Mouse (Mus musculus) kidney, embryonic 15.5 days (tissue): ENCODE measurements at regions not wholly inside any gene's neighbourhood (a gene's known extent, or its start where the extent isn't known, plus 50 kb on each side); places are given as distances from the start of the nearest gene placed in this dataset.
A peak's percentile ranks its signal among the peaks of the same experiment; 100 is the strongest.

Experiments used
- ATAC-seq: fragments of 200-750 bp; cut with Nextera tagmentation; replicated peaks from 2 replicates; pipeline ENCODE4 v1.8.0; 2017; ENCODE audit warnings: moderate TSS enrichment; ENCODE audit not compliant: low FRiP score
- H3K27ac ChIP-seq: fragments of 300-500 bp; sonication (generic); 2 replicates; pipeline ENCODE4 v1.5.1; 2015; ENCODE audit warnings: mild to moderate bottlenecking, inconsistent platforms
- H3K27me3 ChIP-seq: fragments of 300-500 bp; sonication (generic); 2 replicates; pipeline ENCODE4 v1.6.1; 2015; ENCODE audit warnings: inconsistent platforms
- H3K36me3 ChIP-seq: fragments of 300-500 bp; sonication (generic); 2 replicates; pipeline ENCODE4 v1.6.1; 2015; ENCODE audit warnings: inconsistent platforms
- H3K4me1 ChIP-seq: fragments of 300-500 bp; sonication (generic); 2 replicates; pipeline ENCODE4 v1.6.1; 2015; ENCODE audit warnings: inconsistent platforms
- H3K4me2 ChIP-seq: fragments of 300-500 bp; sonication (generic); 2 replicates; pipeline ENCODE4 v1.6.1; 2015; ENCODE audit warnings: moderate library complexity, mild to moderate bottlenecking, inconsistent platforms
- H3K4me3 ChIP-seq: fragments of 300-500 bp; sonication (generic); replicated peaks from 2 replicates; pipeline ENCODE4 v1.5.1; 2015; ENCODE audit warnings: mild to moderate bottlenecking, inconsistent platforms
- H3K9ac ChIP-seq: fragments of 300-500 bp; sonication (generic); 2 replicates; pipeline ENCODE4 v1.6.1; 2015; ENCODE audit warnings: mild to moderate bottlenecking, inconsistent platforms
- H3K9me3 ChIP-seq: fragments of 300-500 bp; sonication (generic); replicated peaks from 2 replicates; pipeline ENCODE4 v1.6.1; 2016; ENCODE audit warnings: inconsistent platforms
- WGBS: fragments of 180-500 bp; shearing (Covaris S2); methylation state at CpG from one replicate; pipeline ENCODE4 v1.1.7; 2015; ENCODE audit warnings: mixed read lengths; 5-methylcytosine and 5-hydroxymethylcytosine counted together

DNA sequence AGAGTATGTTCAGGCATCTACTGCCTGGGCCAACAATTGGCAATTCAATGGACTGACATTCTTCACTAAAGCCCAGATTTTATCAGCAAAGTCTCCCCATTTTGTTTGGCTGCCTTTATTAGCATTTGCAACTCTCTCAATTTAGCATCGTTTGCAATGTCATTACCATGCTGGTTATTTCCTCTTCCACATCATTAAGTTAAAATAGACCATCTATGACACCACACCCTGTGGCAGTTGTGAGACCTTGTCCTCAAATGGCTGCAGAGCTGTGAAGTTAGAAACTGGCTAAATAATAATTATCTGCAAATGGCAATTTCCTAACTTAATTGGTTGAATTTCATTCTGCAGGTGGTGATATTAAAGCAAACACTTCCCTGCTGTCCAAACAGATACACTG is 381.8 kb downstream of the H2al1n start:
- Histone ChIP-seq H3K27ac (no peak overlapping the region), H3K27me3 (no peaks in the 10 kb centered on the region), H3K4me2 (no peak overlapping the region), H3K4me3 (no peak overlapping the region), H3K36me3 (no peaks in the 10 kb centered on the region), H3K4me1 (no peaks in the 10 kb centered on the region), H3K9me3 (no peaks in the 10 kb centered on the region), H3K9ac (no peak overlapping the region)
- no peak for ATAC-seq
- WGBS: 61% methylated on average over 1 of the region's 1 CpGs

DNA sequence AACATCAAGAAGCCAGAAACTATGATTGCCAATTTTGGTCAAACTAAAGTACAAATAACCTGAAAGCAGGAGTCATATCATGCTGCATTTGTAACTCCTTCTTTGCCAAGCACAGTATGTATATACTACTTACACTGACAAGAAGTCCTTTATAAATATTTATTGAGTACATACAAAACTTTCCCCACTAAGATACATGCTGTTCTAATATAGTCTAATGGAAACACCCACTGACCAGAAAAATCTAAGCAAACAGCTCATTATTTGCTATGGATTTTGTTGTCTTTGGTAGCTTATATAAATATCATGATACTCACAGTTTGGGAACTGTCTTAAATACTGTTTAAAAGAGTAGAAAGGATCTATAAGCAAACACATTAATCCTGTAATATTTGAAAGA is 385.9 kb downstream of the H2al1n start:
- H3K27ac ChIP-seq: no peak overlapping the region
- H3K4me1 ChIP-seq: no peaks in the 10 kb centered on the region
- no peak for ATAC-seq
- no peak overlapping the region for H3K9ac ChIP-seq
- H3K4me2 ChIP-seq: no peak overlapping the region
- H3K4me3 ChIP-seq: no peak overlapping the region
- H3K9me3 ChIP-seq: no peaks in the 10 kb centered on the region
- H3K27me3 ChIP-seq: no peaks in the 10 kb centered on the region
- no peaks in the 10 kb centered on the region for H3K36me3 ChIP-seq

DNA sequence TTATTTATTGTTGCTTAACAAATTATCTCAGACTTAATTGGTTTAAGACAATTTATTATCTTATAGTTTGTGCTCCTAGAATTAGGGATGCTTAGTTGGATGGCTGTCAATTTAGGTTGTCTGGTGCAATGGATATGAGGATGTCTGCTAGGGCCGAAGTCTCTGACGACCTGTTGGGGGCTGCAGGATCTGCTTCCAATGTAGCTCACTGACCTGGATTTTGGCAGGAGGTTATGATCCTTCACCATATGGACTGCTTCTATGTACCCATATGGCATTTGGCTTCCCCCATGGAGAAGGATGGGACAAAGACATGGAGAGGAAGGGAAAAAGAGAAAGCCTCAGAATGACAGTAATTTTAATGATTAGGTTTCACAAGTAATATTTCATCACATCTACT is 391.0 kb downstream of the H2al1n start:
- Histone ChIP-seq H3K36me3 (no peaks in the 10 kb centered on the region), H3K4me3 (no peak overlapping the region), H3K27ac (no peak overlapping the region), H3K27me3 (no peaks in the 10 kb centered on the region), H3K4me1 (no peaks in the 10 kb centered on the region), H3K9ac (no peak overlapping the region), H3K9me3 (no peaks in the 10 kb centered on the region), H3K4me2 (no peak overlapping the region)
- ATAC-seq: no peak
- 82% methylated on average over 2 of the region's 2 CpGs for WGBS

DNA sequence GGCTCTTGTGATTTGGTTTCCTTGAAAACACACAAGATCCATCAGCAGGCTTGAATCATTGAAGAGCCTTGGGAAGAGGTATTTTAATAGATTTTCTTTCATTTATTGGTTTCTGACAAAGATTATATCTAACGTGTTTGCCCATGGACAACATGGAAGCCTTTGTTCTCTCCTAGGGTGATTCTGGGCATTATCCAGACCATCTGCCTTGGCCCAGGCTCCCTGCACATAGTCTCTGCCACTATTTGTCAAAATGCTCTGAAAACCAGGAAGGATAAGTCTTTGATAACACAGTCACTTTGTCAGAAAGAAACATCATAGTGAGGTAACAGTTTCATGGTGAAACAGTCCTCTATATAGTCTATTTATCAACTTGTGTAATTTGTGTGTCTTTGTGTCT is 398.2 kb downstream of the H2al1n start:
- WGBS: 87% methylated on average over 1 of the region's 1 CpGs
- H3K36me3 ChIP-seq: no peaks in the 10 kb centered on the region
- no peak overlapping the region for H3K27ac ChIP-seq
- H3K4me2 ChIP-seq: no peak overlapping the region
- H3K9ac ChIP-seq: no peak overlapping the region
- no peak overlapping the region for H3K4me3 ChIP-seq
- no peaks in the 10 kb centered on the region for H3K4me1 ChIP-seq
- H3K9me3 ChIP-seq: no peaks in the 10 kb centered on the region
- no peaks in the 10 kb centered on the region for H3K27me3 ChIP-seq
- no peak for ATAC-seq

DNA sequence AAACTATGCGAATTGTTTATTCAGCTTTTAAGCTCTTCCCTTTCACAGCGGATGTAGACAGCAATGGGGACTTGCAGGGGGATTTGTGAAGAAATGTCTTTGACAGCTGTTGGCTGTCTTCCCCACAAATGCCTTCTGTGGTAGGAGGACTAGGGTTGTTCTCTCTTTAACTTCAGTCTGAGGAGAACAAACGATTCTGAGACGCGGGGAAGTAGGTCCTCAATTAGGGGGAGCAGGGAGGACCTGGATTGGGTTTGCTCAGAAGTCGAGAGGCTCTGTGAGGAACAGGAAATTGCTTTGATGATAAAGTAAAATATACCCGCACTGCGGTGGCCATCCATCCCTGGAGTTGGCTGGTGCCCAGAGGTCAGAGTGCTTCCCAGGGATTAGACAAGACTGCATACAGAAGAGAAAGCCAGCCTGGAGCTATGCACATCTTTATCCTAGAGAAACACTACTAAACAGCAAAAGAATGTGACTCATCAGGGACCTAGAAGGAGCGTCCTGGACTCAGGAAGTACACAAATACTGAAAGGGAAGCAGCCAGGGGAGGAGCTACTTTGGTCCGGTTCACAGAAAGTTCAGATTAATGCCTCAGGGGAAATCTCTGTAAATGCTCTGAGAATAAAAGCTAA is 417.4 kb downstream of the H2al1n start:
- Histone ChIP-seq H3K9me3 (no peaks in the 10 kb centered on the region), H3K27ac (peak overlapping the region; percentile 80), H3K36me3 (no peaks in the 10 kb centered on the region), H3K4me2 (peak overlapping the region; percentile 14; the same call in 1 of the 2 replicates), H3K4me3 (no peak overlapping the region), H3K4me1 (no peaks in the 10 kb centered on the region), H3K27me3 (no peaks in the 10 kb centered on the region), H3K9ac (no peak overlapping the region)
- peak; percentile 90 for ATAC-seq
- 32% methylated on average over 10 of the region's 10 CpGs for WGBS

DNA sequence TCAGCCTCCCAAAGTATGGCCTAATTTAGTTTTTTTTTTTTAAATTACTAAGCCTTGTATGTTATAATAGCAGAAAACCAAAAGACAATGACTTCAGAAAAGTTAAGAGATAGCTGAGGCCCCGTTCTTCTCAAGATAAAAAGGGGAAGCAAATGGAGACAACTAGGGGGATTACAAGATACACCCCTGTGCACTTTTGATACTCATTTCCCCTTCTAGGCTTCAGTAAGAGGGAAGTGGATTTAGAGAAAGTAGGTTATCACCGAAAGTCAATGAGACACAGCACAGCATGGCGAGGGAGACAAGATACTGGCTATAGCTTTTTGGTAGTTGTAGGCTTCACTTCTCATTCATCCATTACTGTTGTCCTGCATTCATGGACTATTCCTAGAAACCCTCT is 428.4 kb downstream of the H2al1n start:
- ATAC-seq: no peak
- no peaks in the 10 kb centered on the region for H3K4me1 ChIP-seq
- 91% methylated on average over 3 of the region's 3 CpGs for WGBS
- no peak overlapping the region for H3K9ac ChIP-seq
- no peak overlapping the region for H3K4me2 ChIP-seq
- H3K36me3 ChIP-seq: no peaks in the 10 kb centered on the region
- H3K4me3 ChIP-seq: no peak overlapping the region
- no peaks in the 10 kb centered on the region for H3K27me3 ChIP-seq
- no peak overlapping the region for H3K27ac ChIP-seq
- H3K9me3 ChIP-seq: no peaks in the 10 kb centered on the region

DNA sequence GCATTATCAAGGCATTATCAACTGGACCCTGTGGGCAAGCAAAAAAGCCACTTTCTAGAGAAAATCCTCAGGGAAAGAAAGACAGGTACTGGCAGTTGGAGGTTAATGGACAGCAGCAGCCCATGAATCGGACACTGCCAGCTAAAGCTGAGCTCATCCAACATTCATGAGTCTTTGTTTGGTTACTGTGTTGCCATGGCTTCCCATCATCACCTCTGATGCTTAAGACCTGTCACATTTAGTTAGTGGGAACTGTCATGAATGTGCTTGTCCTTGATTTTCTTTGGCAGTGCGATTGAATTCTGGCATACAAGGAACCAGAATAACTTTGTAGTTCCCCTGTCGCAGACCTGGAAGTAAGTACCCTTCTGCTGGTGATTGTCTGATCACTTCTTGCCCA is 453.9 kb downstream of the H2al1n start:
- WGBS: 78% methylated on average over 3 of the region's 3 CpGs
- no peaks in the 10 kb centered on the region for H3K36me3 ChIP-seq
- H3K27ac ChIP-seq: no peak overlapping the region
- H3K4me2 ChIP-seq: no peak overlapping the region
- ATAC-seq: no peak
- H3K4me3 ChIP-seq: no peak overlapping the region
- no peak overlapping the region for H3K9ac ChIP-seq
- H3K4me1 ChIP-seq: no peaks in the 10 kb centered on the region
- H3K27me3 ChIP-seq: no peaks in the 10 kb centered on the region
- no peaks in the 10 kb centered on the region for H3K9me3 ChIP-seq

DNA sequence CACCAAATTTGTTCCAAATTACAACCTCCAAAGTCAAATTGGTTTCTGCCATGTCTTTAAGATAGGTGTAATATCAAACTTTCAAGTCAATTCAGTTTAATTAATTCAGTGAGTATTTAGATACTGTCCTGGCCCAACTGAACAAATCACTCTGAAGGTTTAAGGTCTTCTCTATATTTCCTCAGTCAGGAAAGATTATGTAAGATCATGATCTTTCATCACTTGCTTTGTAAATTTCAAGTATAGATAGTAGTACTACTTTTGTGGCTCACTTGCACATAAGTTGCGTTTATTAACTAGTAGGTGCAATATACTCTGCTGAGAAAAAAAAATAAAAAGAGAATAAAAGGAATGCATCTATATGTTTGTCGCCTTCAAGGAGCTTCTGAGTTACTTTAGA is 485.4 kb downstream of the H2al1n start:
- H3K4me3 ChIP-seq: no peak overlapping the region
- H3K27me3 ChIP-seq: no peaks in the 10 kb centered on the region
- no peaks in the 10 kb centered on the region for H3K4me1 ChIP-seq
- no peaks in the 10 kb centered on the region for H3K36me3 ChIP-seq
- H3K9me3 ChIP-seq: no peaks in the 10 kb centered on the region
- WGBS: 92% methylated on average over 2 of the region's 2 CpGs
- H3K4me2 ChIP-seq: no peak overlapping the region
- no peak overlapping the region for H3K27ac ChIP-seq
- ATAC-seq: no peak
- H3K9ac ChIP-seq: no peak overlapping the region

DNA sequence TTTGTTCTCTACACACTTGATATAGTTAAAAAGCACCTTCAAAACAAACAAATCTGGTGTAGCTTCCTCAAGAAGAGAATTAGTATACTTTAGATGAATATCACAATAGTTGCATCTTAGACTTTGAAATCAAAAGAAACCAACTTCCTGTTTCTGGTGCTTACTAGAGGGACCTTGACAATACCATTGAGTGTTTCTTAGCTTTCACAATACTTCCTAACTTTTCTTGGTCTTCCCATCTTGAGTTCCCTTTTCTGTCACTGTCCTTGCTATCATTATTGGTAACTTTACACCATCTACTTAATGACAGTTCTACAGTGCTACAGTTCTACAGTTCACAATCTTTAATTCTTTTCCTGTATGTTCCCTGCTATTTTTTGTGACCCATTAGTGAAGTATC is 528.1 kb downstream of the H2al1n start:
- Histone ChIP-seq H3K9me3 (no peaks in the 10 kb centered on the region), H3K4me3 (no peak overlapping the region), H3K36me3 (no peaks in the 10 kb centered on the region), H3K9ac (no peak overlapping the region), H3K4me2 (no peak overlapping the region), H3K4me1 (no peaks in the 10 kb centered on the region), H3K27ac (no peak overlapping the region), H3K27me3 (no peaks in the 10 kb centered on the region)
- ATAC-seq: no peak
